9 mouse cellular contexts compared by ENCODE assay signal in genomic region chrX:48624054-48624420, GRCm38 (mm10). TPM values are rescaled to one million over a fixed set of nuclear protein-coding genes. Genes with fewer than 3 reads are reported as not detected.
DNase-seq lines count a peak whose midpoint lies in the region; ATAC-seq and TF ChIP-seq lines count a peak whose summit lies in the region.
"Had no signal": no experiment of that assay in that cellular context is flagged by ENCODE, and none has a peak within 500 bp of the region (broad histone marks: within the 10 kb centered on the region; RNA-seq: fewer than 3 reads in every experiment).

No protein-coding gene starts in this region.

- WGBS in embryonic facial prominence, embryonic 13.5 days: 17% methylated on average over 9 of the region's 9 CpGs
- 26% methylated on average over 9 of the region's 9 CpGs for WGBS in intestine, embryonic 15.5 days
- WGBS in neural tube, embryonic 12.5 days: 26% methylated on average over 9 of the region's 9 CpGs

- H3K4me2 ChIP-seq in embryonic facial prominence, embryonic 13.5 days: peak overlapping the region; percentile 59
- peak overlapping the region; percentile 59 for H3K4me2 ChIP-seq in intestine, embryonic 15.5 days (replicated peaks)
- peak overlapping the region; percentile 60 for H3K4me2 ChIP-seq in neural tube, embryonic 12.5 days (replicated peaks)

- no peak for TF ChIP-seq CTCF in left cerebral cortex, adult 2 months (IDR thresholded peaks at IDR 0.05)

- no peak for ATAC-seq in embryonic facial prominence, embryonic 13.5 days (ENCODE audit: insufficient number of reproducible peaks, insufficient read depth, low FRiP score, low TSS enrichment, low read depth)
- no peak; the same call in 1 of the 2 replicates for ATAC-seq in intestine, embryonic 15.5 days
- ATAC-seq in neural tube, embryonic 12.5 days (ENCODE audit: low FRiP score, low read depth): no peak; the same call in 1 of the 2 replicates

- H3K4me1 ChIP-seq in embryonic facial prominence, embryonic 13.5 days: no peaks in the 10 kb centered on the region
- H3K4me1 ChIP-seq in intestine, embryonic 15.5 days (replicated peaks): no peaks in the 10 kb centered on the region
- no peaks in the 10 kb centered on the region for H3K4me1 ChIP-seq in neural tube, embryonic 12.5 days

- no peaks in the 10 kb centered on the region for H3K27me3 ChIP-seq in embryonic facial prominence, embryonic 13.5 days
- no peaks in the 10 kb centered on the region for H3K27me3 ChIP-seq in intestine, embryonic 15.5 days (replicated peaks)
- no peaks in the 10 kb centered on the region for H3K27me3 ChIP-seq in neural tube, embryonic 12.5 days (replicated peaks)

- H3K36me3 ChIP-seq in embryonic facial prominence, embryonic 13.5 days: no peaks in the 10 kb centered on the region
- H3K36me3 ChIP-seq in intestine, embryonic 15.5 days: no peaks in the 10 kb centered on the region
- no peaks in the 10 kb centered on the region for H3K36me3 ChIP-seq in neural tube, embryonic 12.5 days

- H3K27ac ChIP-seq in left cerebral cortex, adult 2 months: peak overlapping the region; percentile 86
- H3K27ac ChIP-seq in embryonic facial prominence, embryonic 13.5 days: peak overlapping the region; percentile 71
- H3K27ac ChIP-seq in intestine, embryonic 15.5 days: peak overlapping the region; percentile 58; the same call in 1 of the 2 replicates
- H3K27ac ChIP-seq in neural tube, embryonic 12.5 days: no peak overlapping the region

- intact Hi-C loops in left cerebral cortex, adult 2 months (cut with DNase I): no loop called here
- intact Hi-C loops in gastrocnemius, postnatal 14 days (cut with DNase I; ENCODE audit: low total_unique reads): no loop called here

- peak overlapping the region; percentile 58 for H3K4me3 ChIP-seq in left cerebral cortex, adult 2 months
- peak overlapping the region; percentile 55 for H3K4me3 ChIP-seq in embryonic facial prominence, embryonic 13.5 days
- H3K4me3 ChIP-seq in intestine, embryonic 15.5 days (replicated peaks): peak overlapping the region; percentile 56
- peak overlapping the region; percentile 60 for H3K4me3 ChIP-seq in neural tube, embryonic 12.5 days

- H3K9ac ChIP-seq in embryonic facial prominence, embryonic 13.5 days: peak overlapping the region; percentile 68
- peak overlapping the region; percentile 48 for H3K9ac ChIP-seq in intestine, embryonic 15.5 days
- peak overlapping the region; percentile 42; the same call in 1 of the 2 replicates for H3K9ac ChIP-seq in neural tube, embryonic 12.5 days

- H3K9me3 ChIP-seq in embryonic facial prominence, embryonic 13.5 days: no peaks in the 10 kb centered on the region
- no peaks in the 10 kb centered on the region for H3K9me3 ChIP-seq in intestine, embryonic 15.5 days
- no peaks in the 10 kb centered on the region for H3K9me3 ChIP-seq in neural tube, embryonic 12.5 days

- DNase-seq in left cerebral cortex, adult 2 months (ENCODE audit: extremely low spot score in 1 of 2, low spot score in 2 of 2): no peak
- DNase-seq in left cerebral cortex, adult 8-10 months (ENCODE audit: low spot score in 2 of 2): no peak
- DNase-seq in spleen, postnatal 36 days (ENCODE audit: low spot score in 2 of 2): no peak
- DNase-seq in gastrocnemius, postnatal 14 days: no peak
- no peak for DNase-seq in cerebellum, postnatal 14 days

RNA-seq across cellular contexts. Expression of gene Slc25a14, which starts 0.8 kb away (rescaled TPM):
- total RNA-seq in left cerebral cortex, adult 2 months (2021): 10 to 100 TPM; 58.3 to 68.5 TPM
- 10 to 100 TPM; 57.8 to 72.4 (median 66.7) TPM for total RNA-seq in left cerebral cortex, adult 8-10 months (2022)
- polyA plus RNA-seq in embryonic facial prominence, embryonic 13.5 days (2015; fragmentation: Nextera tagmentation; extraction: Ambion mirVana): 15.3 and 19.7 TPM in 2 replicates
- 12.0 and 13.7 TPM in 2 replicates for polyA plus RNA-seq in intestine, embryonic 15.5 days (2015; fragmentation: Nextera tagmentation; extraction: Ambion mirVana)
- 29.4 and 32.6 TPM in 2 replicates for polyA plus RNA-seq in neural tube, embryonic 12.5 days (2016; fragmentation: Nextera tagmentation; extraction: Ambion mirVana)
- 1 to 10 TPM; 1.7 TPM for total RNA-seq in gastrocnemius, postnatal 14 days (2021)

RNA-seq across cellular contexts. Expression of gene Zfp280c, which starts 29.7 kb away (rescaled TPM):
- 10 to 100 TPM; 21.0 to 21.3 TPM for total RNA-seq in left cerebral cortex, adult 2 months (2021)
- 10 to 100 TPM; 21.1 to 24.8 (median 23.1) TPM for total RNA-seq in left cerebral cortex, adult 8-10 months (2022)
- 14.7 and 15.2 TPM in 2 replicates for polyA plus RNA-seq in embryonic facial prominence, embryonic 13.5 days (2015; fragmentation: Nextera tagmentation; extraction: Ambion mirVana)
- polyA plus RNA-seq in intestine, embryonic 15.5 days (2015; fragmentation: Nextera tagmentation; extraction: Ambion mirVana): 6.5 and 7.6 TPM in 2 replicates
- 14.2 and 16.4 TPM in 2 replicates for polyA plus RNA-seq in neural tube, embryonic 12.5 days (2016; fragmentation: Nextera tagmentation; extraction: Ambion mirVana)
- total RNA-seq in gastrocnemius, postnatal 14 days (2021): 1 to 10 TPM; 6.6 to 6.7 TPM

RNA-seq across cellular contexts. Expression of gene Gpr119, which starts 50.2 kb away (rescaled TPM):
- total RNA-seq in left cerebral cortex, adult 2 months (2021): not detected
- not detected for total RNA-seq in left cerebral cortex, adult 8-10 months (2022)
- not detected in 2 replicates for polyA plus RNA-seq in embryonic facial prominence, embryonic 13.5 days (2015; fragmentation: Nextera tagmentation; extraction: Ambion mirVana)
- 0.21 and 0.48 TPM in 2 replicates for polyA plus RNA-seq in intestine, embryonic 15.5 days (2015; fragmentation: Nextera tagmentation; extraction: Ambion mirVana)
- 0.11 and 0.19 TPM in 2 replicates for polyA plus RNA-seq in neural tube, embryonic 12.5 days (2016; fragmentation: Nextera tagmentation; extraction: Ambion mirVana)
- not detected for total RNA-seq in gastrocnemius, postnatal 14 days (2021)
- total RNA-seq: gastrocnemius, postnatal 10 days had no signal

Comparison
In these comparisons a context has a peak if more than half of its experiments do, and no peak if none do; other contexts are left out.
1. RNA of gene Slc25a14, which starts 0.8 kb away (total RNA-seq): 58.3 to 68.5 TPM in left cerebral cortex, adult 2 months and 57.8 to 72.4 TPM in left cerebral cortex, adult 8-10 months; 1.7 TPM in gastrocnemius, postnatal 14 days; every median in the first group is over 10 times any median in the second.
2. Peak in every context shown above with its lines, with median percentiles within 50 percentile points of each other: H3K4me3 ChIP-seq, H3K4me2 ChIP-seq and H3K9ac ChIP-seq.